Mouse (Mus musculus) liver, embryonic 15.5 days (tissue): ENCODE results near the gene Gm20521. TPM values are rescaled to one million over a fixed set of nuclear protein-coding genes. Genes with fewer than 3 reads are reported as not detected.

Source experiments
- ATAC-seq: fragments of 200-750 bp; cut with Nextera tagmentation; 2 replicates; pipeline ENCODE4 v1.8.0; 2017; ENCODE audit warnings: moderate number of reproducible peaks, mild to moderate bottlenecking, moderate library complexity; ENCODE audit not compliant: insufficient read depth
- H3K27ac ChIP-seq: fragments of 300-500 bp; sonication (generic); replicated peaks from 2 replicates; pipeline ENCODE4 v1.5.1; 2015; ENCODE audit warnings: mild to moderate bottlenecking, inconsistent platforms
- H3K27me3 ChIP-seq: fragments of 300-500 bp; sonication (generic); 2 replicates; pipeline ENCODE4 v1.6.1; 2015; ENCODE audit warnings: mild to moderate bottlenecking, inconsistent platforms
- H3K36me3 ChIP-seq: fragments of 300-500 bp; sonication (generic); replicated peaks from 2 replicates; pipeline ENCODE4 v1.6.1; 2015; ENCODE audit warnings: moderate library complexity, mild to moderate bottlenecking, inconsistent platforms
- H3K4me1 ChIP-seq: fragments of 300-500 bp; sonication (generic); replicated peaks from 2 replicates; pipeline ENCODE4 v1.6.1; 2015; ENCODE audit warnings: inconsistent platforms
- H3K4me2 ChIP-seq: fragments of 300-500 bp; sonication (generic); 2 replicates; pipeline ENCODE4 v1.6.1; 2015; ENCODE audit warnings: moderate library complexity, mild to moderate bottlenecking, inconsistent platforms
- H3K4me3 ChIP-seq: fragments of 300-500 bp; sonication (generic); replicated peaks from 2 replicates; pipeline ENCODE4 v1.5.1; 2015; ENCODE audit warnings: mild to moderate bottlenecking, inconsistent platforms
- H3K9ac ChIP-seq: fragments of 300-500 bp; sonication (generic); 2 replicates; pipeline ENCODE4 v1.6.1; 2015; ENCODE audit warnings: moderate library complexity, mild to moderate bottlenecking, inconsistent platforms
- H3K9me3 ChIP-seq: fragments of 300-500 bp; sonication (generic); replicated peaks from 2 replicates; pipeline ENCODE4 v1.6.1; 2016; ENCODE audit warnings: inconsistent platforms
- WGBS: fragments of 180-500 bp; shearing (Covaris S2); methylation state at CpG from one replicate; pipeline ENCODE4 v1.1.7; 2015; ENCODE audit warnings: mixed read lengths; ENCODE audit not compliant: insufficient replicate concordance; 5-methylcytosine and 5-hydroxymethylcytosine counted together
- polyA plus RNA-seq: library from polyadenylated mRNA; unstranded; fragments of >200 nt; fragmentation: Nextera tagmentation; extraction: Ambion mirVana; gene quantifications from 2 replicates; pipeline ENCODE4 v1.2.1, GENCODE M21; 2015

Gene Gm20521
- polyA plus RNA-seq, 1 experiment from 2014 or later: not detected

DNA sequence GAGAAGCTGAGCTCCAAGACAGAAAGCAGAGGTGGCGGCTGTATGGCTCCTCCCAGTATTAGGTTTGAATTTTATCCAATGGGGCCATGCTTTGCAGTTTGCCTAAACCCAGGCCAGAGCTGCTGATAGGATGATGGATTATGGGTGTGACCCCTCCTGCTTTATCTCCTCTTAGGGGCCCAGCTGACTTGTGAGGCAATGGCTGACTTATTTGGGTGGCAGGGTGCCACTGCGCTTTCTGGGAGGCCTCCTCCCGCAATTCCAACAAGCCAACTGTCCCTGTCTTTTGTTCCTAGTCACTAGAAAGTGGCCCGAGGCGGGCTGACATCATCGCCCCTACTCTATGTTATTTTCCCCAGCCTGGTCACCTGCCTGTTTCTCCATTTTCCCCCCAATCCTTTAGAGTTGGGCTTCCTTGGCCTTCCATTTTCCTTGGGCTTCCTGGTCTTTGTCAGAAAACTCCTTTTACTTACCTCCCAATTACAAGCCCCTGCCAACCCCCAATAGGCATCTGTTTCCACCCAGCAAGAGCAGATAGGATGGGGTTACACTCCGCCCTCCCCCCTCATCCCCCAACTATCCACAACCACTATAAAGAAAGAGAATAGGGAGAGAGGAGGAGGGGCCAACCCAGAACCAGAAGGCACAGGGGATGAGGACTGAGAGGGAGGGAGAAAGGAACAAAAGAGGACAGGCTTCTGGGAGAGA is 41.6 kb downstream of the Gm20521 start:
- 52% methylated on average over 7 of the region's 7 CpGs for WGBS
- H3K9ac ChIP-seq: no peak overlapping the region
- ATAC-seq: peak; percentile 66
- H3K4me2 ChIP-seq: peak overlapping the region; percentile 44
- no peaks in the 10 kb centered on the region for H3K9me3 ChIP-seq
- no peaks in the 10 kb centered on the region for H3K36me3 ChIP-seq
- H3K4me1 ChIP-seq: peaks cover 19% of the 10 kb centered on the region
- no peak overlapping the region for H3K4me3 ChIP-seq
- H3K27me3 ChIP-seq: peaks cover 74% of the 10 kb centered on the region
- H3K27ac ChIP-seq: no peak overlapping the region

DNA sequence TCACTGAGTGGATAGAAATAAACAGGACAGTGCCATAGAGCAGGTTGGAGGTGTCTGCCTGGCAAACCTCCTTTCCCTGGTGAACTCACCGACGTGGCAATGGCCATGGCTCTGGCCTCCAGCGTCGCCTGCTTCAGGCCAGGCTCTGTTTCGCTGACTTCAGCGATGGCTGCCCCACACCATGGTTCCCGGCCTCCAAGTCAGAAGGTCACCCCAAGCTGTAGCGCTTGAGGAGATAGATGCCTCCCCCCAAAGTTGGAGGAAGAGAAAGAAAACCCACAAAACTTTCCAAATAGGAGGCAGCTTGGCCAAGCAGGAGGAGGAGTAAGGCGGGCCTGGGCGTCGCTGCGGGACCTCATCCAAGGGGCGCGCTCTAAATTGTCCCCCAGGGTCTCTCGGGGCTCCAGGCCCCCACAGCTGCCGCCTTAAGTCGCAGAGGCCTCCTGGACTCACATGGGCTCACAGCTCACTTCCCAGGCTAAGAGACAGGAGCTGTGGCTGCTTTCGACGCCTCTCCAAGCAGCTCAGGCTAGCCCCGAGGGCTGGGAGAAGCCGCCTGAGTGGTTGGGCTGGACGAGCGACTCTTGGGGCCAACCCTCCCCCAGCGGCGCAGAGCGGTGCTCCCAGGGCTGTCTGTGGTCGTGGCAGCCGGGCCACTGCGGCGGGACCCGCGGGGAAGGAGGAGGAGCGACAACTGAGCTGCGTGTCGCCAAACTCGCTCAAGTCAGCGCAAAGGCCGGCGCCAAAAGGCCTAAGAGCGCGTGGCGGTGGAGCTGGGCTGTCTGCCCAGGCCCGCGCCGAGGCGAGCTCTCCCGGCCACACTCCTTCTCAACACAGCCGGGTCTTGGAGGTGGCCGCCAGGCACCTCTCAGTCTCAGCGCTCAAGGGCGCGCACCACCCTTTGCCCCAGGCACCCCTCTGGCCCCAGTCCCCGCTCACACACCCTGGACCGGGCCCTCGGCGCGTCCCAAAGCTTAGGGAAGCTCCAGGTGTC is 42.4 kb downstream of the Gm20521 start, which contains the start of gene Efs:
Gene Efs, minus strand, starts transcription at position 778 of the 994 bp plus-strand sequence.
- no peak within 1 kb of the TSS; the same call in 1 of the 2 replicates for H3K27ac ChIP-seq
- peaks cover 80% of the 10 kb centered on the region for H3K27me3 ChIP-seq

DNA sequence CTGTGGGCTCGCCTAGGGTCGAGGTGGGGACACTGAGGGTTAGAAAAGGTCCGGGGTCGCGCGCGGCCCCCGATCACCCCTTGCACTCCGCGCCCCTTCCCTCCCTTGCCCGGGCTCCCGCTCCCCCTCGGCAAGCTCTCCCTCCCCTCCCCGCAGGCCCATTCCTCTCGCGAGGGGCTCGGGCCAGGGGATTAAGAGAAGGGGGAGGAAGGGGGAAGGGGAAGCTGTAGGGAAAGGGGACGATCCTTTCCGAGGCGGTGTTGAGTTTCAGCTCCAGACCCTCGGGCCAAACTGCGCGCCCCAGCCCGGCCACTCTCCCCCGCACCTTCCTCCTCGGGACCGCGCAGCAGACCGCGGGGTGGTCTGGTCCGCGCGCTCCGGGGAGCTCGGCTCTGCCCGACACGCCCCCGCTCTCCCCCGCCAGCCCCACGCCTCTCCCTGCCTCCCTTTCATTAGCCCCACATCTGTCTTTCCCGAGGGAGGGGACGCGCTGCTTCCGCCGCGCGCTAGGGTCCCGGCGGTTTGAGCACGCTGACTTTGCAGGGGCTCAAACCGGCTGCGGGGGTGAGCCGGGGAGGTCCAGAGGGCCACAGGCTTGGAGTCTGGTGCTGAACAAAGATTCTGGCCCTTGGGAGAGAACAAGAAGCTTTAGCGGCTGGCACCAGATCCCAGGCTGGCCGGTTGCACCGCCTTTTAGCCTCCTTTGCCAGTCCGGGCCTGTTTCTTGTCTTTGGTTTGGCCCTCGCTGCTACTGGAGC is 43.3 kb downstream of the Gm20521 start:
- Histone ChIP-seq H3K4me3 (peak overlapping the region; percentile 35), H3K4me2 (peak overlapping the region; percentile 58), H3K4me1 (peaks cover 19% of the 10 kb centered on the region), H3K9me3 (no peaks in the 10 kb centered on the region), H3K9ac (no peak overlapping the region), H3K27ac (no peak overlapping the region), H3K27me3 (peaks cover 83% of the 10 kb centered on the region), H3K36me3 (no peaks in the 10 kb centered on the region)
- no peak for ATAC-seq
- 3% methylated on average over 53 of the region's 58 CpGs for WGBS

More for the DNA sequence above, 42.4 kb downstream of the Gm20521 start, which contains the start of gene Efs:
- WGBS: 8% methylated on average over 57 of the region's 57 CpGs
- Histone ChIP-seq H3K4me2 (peak within 1 kb of the TSS; percentile 58), H3K4me1 (peaks cover 19% of the 10 kb centered on the region), H3K9me3 (no peaks in the 10 kb centered on the region), H3K9ac (no peak within 1 kb of the TSS), H3K36me3 (no peaks in the 10 kb centered on the region), H3K4me3 (peak within 1 kb of the TSS; percentile 35)
- 0 out of 2 replicates have a peak, but pooled peaks have one; percentile 24 for ATAC-seq

DNA sequence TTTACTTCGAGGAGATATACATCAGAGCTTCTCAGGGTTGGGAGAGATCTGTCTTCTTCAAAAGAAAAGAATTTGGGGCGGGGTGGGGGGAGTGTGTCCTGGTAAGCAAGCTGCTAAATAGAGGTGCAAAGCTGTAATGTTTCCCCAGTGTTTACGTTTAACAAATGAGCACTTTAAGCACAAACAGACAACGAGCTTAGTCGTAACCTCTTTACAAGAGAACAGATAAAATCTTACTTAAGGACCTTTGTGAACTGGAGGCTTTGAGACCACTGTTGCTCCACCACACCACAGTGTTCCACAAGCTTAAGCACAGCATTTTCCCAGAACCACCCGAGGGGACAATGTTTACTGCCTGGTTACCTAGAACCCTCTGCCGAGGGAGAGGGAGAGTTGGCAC is 44.1 kb downstream of the Gm20521 start:
- no peaks in the 10 kb centered on the region for H3K9me3 ChIP-seq
- peaks cover 78% of the 10 kb centered on the region for H3K27me3 ChIP-seq
- H3K27ac ChIP-seq: no peak overlapping the region
- peaks cover 19% of the 10 kb centered on the region for H3K4me1 ChIP-seq
- H3K36me3 ChIP-seq: no peaks in the 10 kb centered on the region
- H3K4me3 ChIP-seq: no peak overlapping the region
- H3K4me2 ChIP-seq: no peak overlapping the region
- H3K9ac ChIP-seq: no peak overlapping the region
- no peak for ATAC-seq
- 23% methylated on average over 7 of the region's 7 CpGs for WGBS

DNA sequence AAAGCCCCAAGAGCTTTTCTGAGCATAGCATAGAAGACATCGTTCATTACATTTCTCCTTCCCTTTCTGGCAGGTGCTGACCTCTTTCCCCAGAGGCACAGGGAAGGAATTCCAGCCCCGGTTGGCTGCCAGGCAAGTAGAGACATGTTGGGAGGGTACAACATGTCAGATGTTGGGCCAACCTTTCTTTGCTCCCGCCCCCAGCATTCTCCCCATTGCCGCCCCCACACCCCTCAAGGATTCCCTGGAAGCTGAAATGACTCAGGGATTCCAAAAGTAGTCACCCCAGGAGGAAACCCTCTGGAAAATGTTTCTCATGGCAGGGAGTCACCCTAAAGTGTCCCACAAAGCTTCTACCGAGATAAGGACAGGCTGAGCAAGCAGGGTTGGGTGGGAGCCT is 46.6 kb downstream of the Gm20521 start:
- Histone ChIP-seq H3K27me3 (peaks cover 59% of the 10 kb centered on the region), H3K4me1 (peaks cover 13% of the 10 kb centered on the region), H3K27ac (no peak overlapping the region), H3K9me3 (no peaks in the 10 kb centered on the region), H3K4me2 (no peak overlapping the region), H3K4me3 (no peak overlapping the region), H3K36me3 (no peaks in the 10 kb centered on the region), H3K9ac (no peak overlapping the region)
- WGBS: 53% methylated on average over 5 of the region's 5 CpGs
- no peak for ATAC-seq

DNA sequence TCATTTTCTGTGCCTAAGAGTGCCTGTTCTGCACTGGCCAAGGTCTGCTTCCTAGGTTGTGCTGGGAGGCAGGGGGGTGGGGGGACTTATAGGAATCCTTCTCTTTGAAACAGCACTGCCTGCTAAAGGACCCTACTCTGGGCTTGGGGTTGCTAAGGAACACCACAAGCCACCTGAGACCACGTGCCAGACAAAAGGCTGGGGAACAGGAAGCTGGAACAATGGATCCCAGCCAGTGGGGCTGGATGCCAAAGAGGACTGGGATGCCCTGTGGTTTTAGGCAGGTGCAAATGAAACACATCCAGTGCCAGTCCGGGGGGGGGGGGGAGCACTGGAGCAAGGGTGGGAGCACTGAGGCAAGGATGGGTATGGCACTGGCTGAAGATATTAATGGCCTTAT is 47.2 kb downstream of the Gm20521 start:
- ATAC-seq: no peak
- WGBS: 23% methylated on average over 2 of the region's 2 CpGs
- no peak overlapping the region for H3K4me2 ChIP-seq
- H3K36me3 ChIP-seq: no peaks in the 10 kb centered on the region
- H3K9ac ChIP-seq: no peak overlapping the region
- no peak overlapping the region for H3K27ac ChIP-seq
- H3K27me3 ChIP-seq: peaks cover 53% of the 10 kb centered on the region
- H3K9me3 ChIP-seq: no peaks in the 10 kb centered on the region
- H3K4me3 ChIP-seq: no peak overlapping the region
- H3K4me1 ChIP-seq: peaks cover 7% of the 10 kb centered on the region

DNA sequence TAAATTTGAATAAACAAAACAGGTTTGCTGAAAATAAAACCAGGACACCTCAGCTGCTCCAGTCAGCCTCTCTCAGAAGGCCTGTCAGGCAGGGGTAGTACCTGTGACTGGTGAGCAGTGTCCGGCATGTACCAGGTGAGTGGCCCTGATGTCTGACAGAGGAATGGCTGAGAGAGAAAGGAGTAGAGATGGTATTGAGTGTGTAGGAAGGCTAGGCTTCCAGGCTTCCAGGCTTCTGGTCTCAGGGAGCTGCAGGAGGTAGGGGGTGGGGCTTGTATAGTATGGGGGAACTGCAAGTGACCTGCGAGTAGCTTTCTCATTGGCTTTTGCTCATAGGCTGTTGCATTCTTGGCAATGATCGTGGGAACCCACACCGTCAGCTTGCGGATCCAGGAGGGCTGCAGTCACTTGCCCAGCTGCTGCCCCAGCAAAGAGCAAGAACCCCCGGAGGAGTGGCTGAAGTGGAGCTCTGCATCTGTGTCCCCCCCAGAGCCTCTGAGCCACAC is 49.5 kb downstream of the Gm20521 start, which contains the start of gene Il25:
Gene Il25, plus strand, starts transcription at position 51 of the 506 bp plus-strand sequence.
- no peaks in the 10 kb centered on the region for H3K4me1 ChIP-seq
- H3K27me3 ChIP-seq: peaks cover 30% of the 10 kb centered on the region
- no peak within 1 kb of the TSS for H3K9ac ChIP-seq
- H3K4me2 ChIP-seq: no peak within 1 kb of the TSS
- H3K4me3 ChIP-seq: no peak within 1 kb of the TSS
- no peak within 1 kb of the TSS for H3K27ac ChIP-seq
- H3K36me3 ChIP-seq: no peaks in the 10 kb centered on the region
- WGBS: 55% methylated on average over 6 of the region's 6 CpGs
- no peak for ATAC-seq
- no peaks in the 10 kb centered on the region for H3K9me3 ChIP-seq

DNA sequence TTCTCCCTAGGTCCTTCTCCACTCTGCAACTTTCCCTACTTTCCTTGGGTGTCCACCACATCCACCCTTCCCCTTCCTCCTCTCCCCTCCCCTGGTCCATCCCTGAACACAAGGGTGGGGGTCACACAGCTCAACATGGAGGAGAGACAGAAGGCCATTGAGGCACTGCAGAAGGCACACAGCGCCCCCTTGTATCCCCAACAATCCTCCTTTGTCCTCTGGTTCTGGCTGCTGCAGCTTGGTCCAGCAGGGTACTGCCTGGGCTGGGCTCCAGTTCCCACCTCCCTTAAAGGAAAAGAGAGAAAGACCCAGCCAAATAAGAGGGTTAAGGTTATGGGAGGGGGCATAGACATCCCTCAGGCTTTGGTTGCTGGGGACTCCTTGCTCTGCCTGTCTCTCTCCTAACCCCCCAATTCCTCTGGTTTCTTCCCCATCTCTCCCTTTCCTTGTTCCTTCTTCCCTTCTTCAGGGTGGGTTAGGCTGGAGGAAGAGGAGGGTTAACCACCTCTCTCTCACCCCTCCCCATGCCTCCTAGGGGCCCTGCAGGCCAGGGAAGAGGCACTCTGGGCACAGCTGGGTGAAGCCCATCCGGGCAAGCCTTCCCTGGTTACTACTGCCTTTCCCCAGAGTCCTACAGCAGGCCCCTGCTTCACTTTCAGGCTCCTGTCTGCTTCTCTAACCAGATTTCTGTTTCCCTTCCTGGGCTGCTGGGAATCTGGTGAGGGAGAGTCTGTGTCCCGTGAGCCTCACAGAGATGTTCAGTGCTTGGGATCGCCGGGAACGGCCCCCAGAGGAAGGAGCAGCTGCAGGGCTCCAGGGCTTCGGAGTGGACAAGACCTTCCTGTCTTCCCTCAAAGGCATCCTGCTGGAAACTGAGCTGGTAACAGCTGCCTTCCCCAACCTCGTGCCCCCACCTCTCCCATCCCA is 52.9 kb downstream of the Gm20521 start, which contains the start of gene Cmtm5:
Gene Cmtm5, plus strand, starts transcription at position 358 of the 927 bp plus-strand sequence.
- Histone ChIP-seq H3K27me3 (peaks cover 3% of the 10 kb centered on the region; the same call in 1 of the 2 replicates), H3K27ac (no peak within 1 kb of the TSS), H3K4me3 (no peak within 1 kb of the TSS), H3K36me3 (no peaks in the 10 kb centered on the region), H3K9ac (no peak within 1 kb of the TSS), H3K4me2 (no peak within 1 kb of the TSS), H3K9me3 (no peaks in the 10 kb centered on the region), H3K4me1 (no peaks in the 10 kb centered on the region)
- no peak for ATAC-seq
- 31% methylated on average over 8 of the region's 8 CpGs for WGBS

DNA sequence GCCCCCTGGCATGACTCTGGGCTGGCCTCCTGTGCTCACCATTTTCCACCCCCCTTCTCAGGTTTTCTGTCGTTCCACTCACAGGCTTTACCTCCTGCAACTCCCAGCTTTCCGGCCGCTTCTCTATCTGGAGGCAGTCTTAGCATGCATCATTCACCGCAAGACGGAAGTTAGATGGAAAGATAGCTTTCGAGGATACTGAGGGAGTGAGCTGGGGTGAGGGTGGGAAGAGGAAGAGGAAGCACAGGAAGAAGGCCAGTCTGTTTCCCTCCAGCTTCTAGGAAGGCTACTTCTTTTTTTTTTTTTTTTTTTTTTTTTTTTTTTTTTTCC is 53.6 kb downstream of the Gm20521 start:
- no peak overlapping the region for H3K9ac ChIP-seq
- H3K27me3 ChIP-seq: peaks cover 8% of the 10 kb centered on the region; the same call in 1 of the 2 replicates
- no peak overlapping the region for H3K4me3 ChIP-seq
- ATAC-seq: no peak
- no peak overlapping the region for H3K27ac ChIP-seq
- no peaks in the 10 kb centered on the region for H3K9me3 ChIP-seq
- H3K4me2 ChIP-seq: no peak overlapping the region
- H3K36me3 ChIP-seq: no peaks in the 10 kb centered on the region
- no peaks in the 10 kb centered on the region for H3K4me1 ChIP-seq
- WGBS: 27% methylated on average over 6 of the region's 6 CpGs
